Mouse (Mus musculus): ENCODE results near the gene Gcnt2.

Gcnt2 gene

DNA sequence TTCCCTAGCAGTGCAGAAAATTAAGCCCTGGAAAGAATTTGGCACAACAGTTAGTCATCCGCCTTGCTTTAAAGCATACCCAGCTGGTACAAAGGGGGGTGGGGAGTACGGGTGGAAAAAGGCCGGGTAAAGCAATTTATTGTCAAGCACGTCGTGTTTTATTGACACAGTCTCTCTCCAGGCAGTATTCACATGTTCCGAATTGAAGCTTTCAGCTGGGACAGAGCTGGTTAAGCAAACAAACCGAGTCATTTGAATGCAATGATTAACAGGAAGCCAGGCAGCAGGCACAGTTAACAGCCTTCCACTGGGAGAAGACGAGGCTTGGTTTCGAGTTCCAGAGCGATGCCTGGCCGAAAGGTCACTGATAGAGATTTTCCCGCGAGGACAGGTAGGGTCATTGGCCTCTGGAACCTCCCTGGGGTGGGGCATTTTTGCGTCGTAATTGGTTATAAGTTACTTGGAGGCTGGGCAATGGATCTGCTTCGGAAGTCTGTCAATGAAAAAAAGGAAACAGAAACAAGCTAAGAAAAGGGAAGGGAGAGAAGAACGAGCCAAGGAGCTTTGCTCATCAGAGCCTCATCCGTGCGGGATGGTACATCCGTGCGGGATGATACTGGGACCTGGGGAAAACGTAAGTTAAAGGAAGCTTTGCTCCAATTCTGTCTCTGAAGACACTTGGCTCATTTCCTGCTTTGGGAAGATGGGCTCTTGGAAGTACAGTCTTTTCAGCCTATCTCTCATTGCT, at the start of gene Gcnt2:
Gene Gcnt2, plus strand, starts transcription at position 103 of the 748 bp plus-strand sequence.
- in situ Hi-C loops (cut with MboI, MseI): no loop called here

DNA sequence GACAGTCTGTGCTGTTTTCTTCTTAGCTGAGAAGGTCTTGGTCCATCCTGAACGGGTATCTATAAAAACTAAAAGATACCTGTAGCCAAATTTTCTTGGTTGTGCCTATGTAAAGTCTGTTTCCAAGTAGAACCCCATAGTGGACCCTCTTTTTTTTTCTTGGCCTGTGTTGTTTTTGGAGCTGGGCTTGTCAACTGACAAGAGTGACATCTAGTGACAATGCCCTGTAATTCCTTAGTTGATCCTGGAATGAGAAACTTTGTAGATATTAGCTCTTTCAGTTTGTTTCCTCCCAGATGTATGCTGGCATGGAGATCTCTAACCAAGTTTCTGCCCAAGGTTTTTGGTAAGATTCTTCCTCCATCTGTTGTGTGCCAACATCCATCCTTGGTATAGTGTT, 38.9 kb upstream of the Gcnt2 start:
- in situ Hi-C loops (cut with MboI, MseI): no loop called here

DNA sequence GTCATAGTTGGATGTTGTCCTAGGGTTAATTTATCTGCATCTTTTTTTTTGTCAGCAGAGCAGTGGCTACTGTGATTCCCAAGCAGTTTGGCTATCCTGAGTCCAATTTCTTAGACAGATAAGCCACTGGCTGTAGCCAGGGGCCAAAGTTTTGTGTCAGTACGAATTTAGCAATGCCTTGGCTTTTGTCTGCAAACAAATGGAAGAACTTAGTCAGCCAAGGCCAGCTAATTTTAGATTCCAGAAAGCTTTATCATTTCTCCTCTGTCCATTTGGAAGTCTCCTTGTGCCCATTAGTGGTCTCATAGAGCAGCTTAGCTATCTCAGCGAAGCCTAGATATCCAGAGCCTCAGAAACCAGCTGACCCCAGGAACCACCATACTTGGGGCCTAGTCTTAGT, 37.6 kb upstream of the Gcnt2 start:
- in situ Hi-C loops (cut with MboI, MseI): no loop called here

DNA sequence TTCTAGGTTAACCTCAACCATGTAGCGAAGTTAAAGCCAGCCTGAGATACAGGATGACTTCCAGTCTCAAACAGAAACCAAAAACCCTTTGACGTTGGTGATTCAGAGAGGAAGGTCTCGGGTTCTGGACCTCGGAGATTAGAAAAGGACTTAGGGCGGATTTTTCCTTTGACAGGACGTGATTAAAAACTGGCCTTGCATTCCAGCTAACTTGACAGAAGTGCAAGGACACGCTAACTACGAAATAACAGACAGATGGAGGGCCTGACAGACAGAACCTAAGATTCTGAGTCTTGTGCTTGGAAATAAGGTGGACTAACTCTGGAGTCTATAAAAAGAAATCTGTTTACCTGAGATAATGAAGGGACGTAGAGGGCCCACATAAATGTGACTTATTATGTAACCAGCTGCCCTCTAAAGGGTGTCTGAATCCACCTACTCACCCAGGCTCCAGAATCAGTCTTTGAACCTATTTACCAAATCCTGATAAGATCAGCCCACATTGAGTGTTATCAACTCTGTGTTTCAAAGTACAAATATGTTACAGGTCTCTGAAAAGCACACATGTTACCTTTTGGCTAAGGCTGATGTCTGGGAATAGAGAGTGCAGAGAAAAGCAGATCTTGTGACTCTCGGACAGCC, 18.3 kb upstream of the Gcnt2 start:
- in situ Hi-C loops (cut with MboI, MseI): loop anchor here (5.0 to 10.0 kb wide), 3 partner anchors 134 to 396 kb away; partner anchors contain the start of gene Mak

DNA sequence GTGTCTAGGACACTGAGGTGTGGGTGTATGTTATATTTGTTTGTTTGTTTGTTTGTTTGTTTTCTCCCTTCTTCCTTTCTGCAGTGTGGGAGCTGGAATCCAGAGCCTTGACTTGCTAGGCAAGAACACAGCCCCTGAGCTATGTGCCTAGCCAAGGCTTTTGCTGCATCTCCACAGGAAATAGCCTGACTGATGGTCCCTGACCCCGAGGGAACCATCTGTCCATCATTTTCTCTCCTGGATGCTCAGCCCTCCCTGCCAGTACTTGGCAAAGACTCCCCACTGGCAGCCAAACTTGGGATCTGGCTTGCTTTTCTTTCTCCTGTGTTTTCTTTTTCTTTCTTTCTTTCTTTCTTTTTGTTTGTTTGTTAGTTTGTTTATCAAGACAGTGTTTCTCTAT, 17.4 kb upstream of the Gcnt2 start:
- in situ Hi-C loops (cut with MboI, MseI): loop anchor here (5.0 to 10.0 kb wide), 3 partner anchors 133 to 395 kb away; partner anchors contain the start of gene Mak

DNA sequence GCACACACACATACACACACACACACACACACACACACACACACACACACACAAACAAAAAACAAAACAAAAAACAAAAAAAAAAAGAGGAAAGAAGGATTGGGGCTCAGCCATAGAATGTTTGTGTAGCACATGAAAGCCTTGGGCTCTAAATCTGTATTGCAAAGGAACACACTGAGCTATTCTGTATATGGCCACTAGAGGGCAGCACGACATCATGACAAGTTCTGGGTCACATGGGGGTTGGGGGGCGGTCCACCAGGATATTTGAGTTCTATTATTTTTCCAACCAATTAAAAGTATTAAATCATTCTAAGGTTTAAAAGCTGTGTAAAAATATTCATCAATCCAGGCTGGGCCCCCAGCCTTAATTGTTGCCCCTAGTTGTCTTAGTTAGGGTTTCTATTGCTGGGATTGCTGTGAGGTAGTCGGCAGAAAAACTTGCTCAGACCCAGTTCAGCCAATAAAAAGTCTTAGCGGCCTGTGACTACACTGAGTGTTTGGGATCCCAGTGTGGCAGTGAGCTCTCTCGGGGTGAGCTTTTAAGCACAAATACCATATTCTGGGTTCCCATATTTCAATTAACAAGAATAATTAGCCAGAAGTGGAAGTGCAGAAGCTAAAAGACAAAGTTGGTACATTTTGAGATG, 16.0 kb upstream of the Gcnt2 start:
- in situ Hi-C loops (cut with MboI, MseI): loop anchor here (5.0 to 10.0 kb wide), 3 partner anchors 131 to 394 kb away; partner anchors contain the start of gene Mak

DNA sequence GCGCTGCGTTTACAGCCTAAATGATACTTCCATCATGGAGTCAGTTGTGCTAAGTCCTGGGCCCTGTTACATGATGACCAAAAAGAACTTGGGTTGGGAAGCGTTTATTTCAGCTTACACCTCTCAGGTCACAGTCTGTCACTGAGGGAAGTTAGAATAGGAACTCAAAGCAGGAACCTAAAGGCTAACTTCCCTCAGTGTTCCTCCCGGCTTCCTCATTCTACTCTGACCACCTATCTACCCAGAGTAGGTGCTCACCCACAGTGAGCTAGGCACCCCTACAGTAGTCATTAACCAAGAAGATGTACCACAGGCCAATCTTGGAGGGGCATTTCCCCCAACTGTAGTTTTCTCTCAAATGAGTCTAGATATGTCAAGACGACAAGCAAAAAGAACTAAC, 15.4 kb upstream of the Gcnt2 start:
- in situ Hi-C loops (cut with MboI, MseI): loop anchor here (5.0 to 10.0 kb wide), 3 partner anchors 131 to 393 kb away; partner anchors contain the start of gene Mak

DNA sequence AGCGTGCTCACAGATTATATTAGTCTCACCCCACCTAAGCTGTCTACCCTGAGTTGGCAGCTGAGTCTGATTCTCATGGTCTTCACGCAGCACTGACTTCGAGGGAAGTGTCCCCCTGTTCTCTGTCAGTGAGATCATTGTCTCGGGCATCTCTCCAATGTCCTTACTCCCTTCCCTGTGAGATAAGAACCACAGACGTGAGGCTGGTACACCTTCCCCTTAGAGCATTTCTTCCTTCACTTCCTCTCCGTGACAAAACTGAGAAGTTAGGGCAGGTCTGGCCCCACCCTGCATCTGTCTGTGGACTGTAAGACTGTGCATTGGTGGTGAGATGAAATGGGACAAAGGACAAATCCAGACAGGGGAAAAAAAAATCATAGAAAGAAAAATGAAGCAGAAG, 13.6 kb upstream of the Gcnt2 start:
- in situ Hi-C loops (cut with MboI, MseI): loop anchor here (10.0 kb wide), 2 partner anchors 129 to 229 kb away; partner anchors contain the start of gene Mak

DNA sequence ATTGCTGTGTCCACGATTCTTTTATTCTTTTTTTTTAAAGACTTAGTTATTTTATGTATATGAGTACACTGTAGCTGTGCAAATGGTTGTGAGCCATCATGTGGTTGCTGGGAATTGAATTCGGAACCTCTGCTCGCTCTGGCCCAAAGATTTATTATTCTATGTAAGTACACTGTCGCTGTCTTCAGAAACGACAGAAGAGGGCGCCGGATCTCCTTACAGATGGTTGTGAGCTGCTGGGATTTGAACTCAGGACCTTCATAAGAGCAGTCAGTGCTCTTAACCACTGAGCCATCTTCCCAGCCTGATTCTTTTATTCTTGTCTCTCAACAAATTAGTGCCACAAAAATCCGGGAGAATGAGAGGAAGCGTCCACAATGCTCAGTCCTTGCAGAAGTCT, 13.2 kb upstream of the Gcnt2 start:
- in situ Hi-C loops (cut with MboI, MseI): loop anchor here (10.0 kb wide), 2 partner anchors 128 to 228 kb away; partner anchors contain the start of gene Mak

DNA sequence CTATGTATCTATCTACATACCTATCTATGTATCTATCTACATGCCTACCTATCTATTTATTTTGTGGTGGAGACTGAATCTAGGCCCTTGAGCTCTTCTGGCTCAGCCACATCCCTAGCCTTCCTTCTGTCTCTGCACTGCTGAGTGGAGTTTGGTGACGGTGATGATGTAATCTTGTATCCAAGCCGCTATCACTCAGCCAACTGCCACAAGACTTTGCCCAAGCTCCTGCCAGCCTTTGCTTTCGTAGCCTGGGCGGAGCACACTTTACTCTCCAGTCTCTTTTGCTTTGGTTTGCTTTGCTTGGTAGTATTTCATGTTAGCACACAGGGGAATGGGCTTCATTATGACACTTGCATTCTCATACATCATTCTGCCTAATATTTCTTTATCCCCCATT, 11.7 kb upstream of the Gcnt2 start:
- in situ Hi-C loops (cut with MboI, MseI): loop anchor here (10.0 kb wide), 2 partner anchors 127 to 227 kb away; partner anchors contain the start of gene Mak

DNA sequence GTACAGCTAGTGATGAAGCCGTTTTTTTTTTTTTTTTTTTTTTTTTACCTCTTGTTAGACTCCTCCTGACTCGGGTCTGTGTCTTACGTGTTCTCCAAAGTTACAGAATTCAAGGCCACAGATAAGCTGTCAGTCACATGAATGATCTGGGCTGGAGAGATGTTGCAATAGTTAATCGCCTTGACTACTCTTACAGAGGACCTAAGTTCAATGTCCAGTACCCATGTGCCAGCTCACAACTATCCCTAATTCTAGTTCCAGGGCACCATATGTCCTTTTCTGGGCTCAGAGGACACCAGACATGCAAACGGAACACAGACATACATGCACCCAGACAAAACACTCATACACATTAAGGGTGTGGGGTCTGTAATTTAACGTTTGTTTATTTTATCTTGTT, 8.9 kb upstream of the Gcnt2 start:
- in situ Hi-C loops (cut with MboI, MseI): no loop called here

DNA sequence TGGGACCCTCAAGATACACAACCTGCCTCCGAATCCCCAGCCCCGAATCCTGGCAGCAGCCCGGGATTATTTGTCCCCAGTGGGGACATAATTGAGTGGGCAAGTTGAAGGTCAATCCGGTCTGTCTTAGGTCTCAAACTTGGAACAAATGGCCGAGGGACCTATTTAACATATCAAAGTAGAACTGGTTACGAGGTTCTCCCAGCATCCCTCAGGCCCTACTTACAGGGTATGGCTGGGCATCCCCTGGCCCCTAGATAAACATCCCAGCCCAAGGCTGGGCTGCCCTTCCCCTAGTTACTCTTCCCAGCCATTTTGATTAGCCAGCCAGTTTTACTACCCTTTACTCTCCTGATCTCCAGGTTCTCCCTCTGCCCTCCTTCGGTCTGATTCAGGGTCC, 8.3 kb upstream of the Gcnt2 start:
- in situ Hi-C loops (cut with MboI, MseI): no loop called here

DNA sequence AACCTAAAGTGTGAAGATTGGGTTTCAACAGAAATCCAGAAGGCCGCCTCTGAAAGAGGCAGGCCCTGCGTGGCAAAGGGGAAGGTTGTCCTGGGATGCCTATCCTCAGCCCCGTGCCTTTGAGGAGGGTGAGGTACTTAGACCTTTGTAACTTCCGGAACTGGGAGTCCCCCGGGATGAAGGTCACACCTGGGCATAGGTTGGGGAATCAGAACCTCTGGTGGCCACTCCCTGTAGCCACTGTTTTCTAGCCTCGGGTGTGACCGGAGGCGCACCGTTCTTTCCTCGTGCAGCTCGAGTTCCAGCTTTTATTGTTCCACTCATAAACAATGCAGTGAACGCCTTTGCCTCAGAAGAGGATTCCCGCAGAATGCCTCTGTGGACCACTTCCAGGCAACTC, 7.6 kb upstream of the Gcnt2 start:
- in situ Hi-C loops (cut with MboI, MseI): no loop called here

DNA sequence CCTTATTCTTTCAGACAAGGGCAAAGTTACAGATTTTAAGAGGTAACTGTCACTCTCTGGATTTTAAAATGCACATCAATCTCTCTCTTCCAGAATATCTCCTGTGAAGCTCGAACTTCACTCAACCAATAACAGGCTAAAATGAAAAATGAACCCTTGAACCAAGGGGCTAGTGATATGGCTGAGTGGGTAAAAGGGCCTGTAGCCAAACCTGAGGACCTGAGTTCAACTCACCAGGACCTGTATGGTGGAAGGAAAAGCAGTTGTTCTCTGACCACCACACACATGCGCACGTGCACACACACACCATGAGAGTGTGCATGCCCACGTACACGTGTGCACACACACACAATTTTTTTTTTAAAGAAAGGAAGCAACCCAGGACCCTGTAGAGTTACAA, 6.8 kb upstream of the Gcnt2 start:
- in situ Hi-C loops (cut with MboI, MseI): no loop called here

DNA sequence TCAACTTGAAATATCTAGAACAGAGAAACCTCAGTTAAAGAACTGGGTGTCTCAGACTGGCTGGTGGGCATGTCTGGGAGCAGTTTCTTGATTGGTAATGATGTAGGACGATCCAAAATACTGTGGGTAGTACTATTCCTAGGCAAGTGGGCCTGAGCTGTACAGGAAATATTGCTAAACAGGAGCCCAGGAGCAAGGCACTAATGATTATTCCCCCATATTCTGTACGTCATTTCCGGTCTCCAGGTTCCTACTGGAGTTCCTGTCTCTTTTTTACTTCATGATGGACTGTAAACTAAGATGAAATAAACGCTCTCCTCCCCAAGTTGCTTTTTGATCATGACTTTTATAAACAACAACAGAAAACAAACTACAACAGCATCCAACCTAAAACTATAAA, 5.7 kb upstream of the Gcnt2 start:
- in situ Hi-C loops (cut with MboI, MseI): no loop called here

DNA sequence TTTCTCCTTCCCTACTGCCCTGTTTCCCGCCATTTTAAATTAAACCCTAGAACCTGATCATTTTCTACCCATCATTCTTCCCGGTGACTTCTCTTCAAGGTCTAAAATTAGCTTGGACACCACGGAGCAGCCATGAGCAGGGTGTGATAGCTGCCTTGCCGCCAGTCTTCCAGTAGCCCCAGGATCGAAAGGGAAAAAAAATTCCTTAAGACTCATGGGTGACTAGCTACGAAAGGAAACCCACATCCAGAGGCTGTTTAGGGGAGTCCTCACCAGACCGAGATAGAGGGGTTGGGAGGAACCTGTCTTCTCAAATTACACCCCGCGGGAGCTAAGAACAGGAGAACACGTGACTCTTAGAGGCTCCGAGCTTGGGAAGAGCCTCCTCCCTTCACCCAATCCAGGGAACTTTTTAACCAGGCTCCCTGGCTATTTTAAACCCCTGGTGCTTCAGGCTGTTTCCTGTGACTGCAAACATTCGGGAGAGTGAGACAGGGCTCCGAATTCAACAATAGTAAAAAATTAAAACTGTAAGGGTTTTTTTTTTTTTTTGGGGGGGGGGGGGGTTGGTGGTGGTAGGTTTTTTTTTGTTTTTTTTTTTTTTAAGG, 5.0 kb upstream of the Gcnt2 start:
- in situ Hi-C loops (cut with MboI, MseI): no loop called here

DNA sequence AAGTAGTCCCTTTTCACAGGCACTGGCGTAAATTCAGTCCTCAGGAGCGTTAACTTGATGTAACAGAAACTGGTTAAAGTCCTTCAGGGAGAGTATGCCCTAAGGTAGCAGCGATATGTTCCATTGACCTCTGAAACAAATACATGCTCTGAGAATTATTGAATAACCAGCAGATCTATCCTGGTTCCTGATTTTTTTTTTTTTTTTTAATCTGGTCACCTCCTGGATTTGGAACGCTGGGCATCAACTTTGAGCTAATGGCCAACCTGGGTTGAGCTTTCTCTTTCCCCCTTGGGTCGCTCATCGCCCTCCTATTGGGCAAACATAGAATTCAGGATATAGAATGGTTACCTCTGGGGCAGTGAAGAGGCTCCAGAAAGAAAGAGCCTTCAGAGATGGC, 4.3 kb upstream of the Gcnt2 start:
- in situ Hi-C loops (cut with MboI, MseI): no loop called here

DNA sequence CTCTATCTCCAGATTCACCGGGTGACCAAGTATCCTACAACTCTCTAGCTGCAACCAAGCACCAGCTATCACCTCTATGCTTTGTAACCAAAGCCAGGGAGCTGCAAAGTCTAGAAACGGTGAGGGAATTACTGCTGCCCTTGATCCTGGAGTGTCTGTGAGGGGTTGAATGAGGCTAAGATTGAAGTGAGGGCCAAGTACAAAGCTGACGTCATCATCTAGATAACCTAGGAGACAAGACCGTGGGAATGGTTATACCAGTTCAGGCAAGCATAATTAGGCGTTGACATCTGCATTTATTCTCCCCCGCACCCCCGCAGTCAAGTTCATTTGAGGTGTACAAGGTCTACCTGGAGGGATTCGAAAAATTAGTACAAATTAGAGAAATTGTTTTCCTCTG, 2.8 kb upstream of the Gcnt2 start:
- in situ Hi-C loops (cut with MboI, MseI): no loop called here

DNA sequence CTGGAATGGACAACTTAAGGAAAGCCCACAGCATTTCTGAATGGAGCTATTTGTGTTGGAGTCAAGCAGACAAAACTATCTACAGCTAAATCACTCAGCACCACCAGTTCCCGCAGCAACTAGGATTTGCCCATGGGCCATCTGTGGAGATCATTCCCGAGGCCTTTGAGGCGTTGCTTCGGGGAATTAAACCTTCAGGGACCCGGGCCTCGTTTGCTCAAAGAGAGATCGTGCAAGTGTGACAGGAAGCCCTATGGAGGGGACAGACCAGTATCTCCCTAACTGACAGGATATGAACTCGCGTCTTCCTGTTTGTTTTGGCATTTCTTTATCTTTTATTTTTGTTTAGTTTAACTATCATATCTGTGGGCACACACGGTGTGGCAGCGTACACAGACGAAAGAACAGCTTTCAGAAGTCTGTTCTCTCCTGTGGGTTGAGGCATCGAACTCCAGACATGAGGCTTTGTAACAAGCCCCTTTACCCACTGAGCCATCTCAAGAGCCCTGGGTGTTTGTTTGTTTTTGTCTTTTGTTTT, 2.2 kb upstream of the Gcnt2 start:
- in situ Hi-C loops (cut with MboI, MseI): no loop called here

DNA sequence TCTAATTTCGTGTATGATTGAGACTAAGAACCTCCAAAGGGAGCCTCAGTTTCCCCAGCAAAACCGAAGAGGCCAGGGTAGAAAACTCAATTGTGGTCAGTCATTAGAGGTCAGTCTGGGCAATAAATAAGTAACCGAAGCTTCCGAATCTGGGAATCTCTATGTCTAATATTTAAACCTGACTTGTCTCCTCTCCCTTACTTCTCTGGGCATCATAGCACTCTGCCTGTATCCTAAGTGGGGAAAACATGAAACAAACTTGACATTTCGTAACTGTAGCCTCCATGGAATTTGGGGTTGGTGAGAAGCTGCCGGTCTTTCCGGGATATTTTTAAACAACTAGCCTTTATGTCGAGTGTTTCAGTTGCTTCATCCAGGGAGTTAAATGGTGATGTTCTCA, 329 bp upstream of the Gcnt2 start:
- in situ Hi-C loops (cut with MboI, MseI): no loop called here

DNA sequence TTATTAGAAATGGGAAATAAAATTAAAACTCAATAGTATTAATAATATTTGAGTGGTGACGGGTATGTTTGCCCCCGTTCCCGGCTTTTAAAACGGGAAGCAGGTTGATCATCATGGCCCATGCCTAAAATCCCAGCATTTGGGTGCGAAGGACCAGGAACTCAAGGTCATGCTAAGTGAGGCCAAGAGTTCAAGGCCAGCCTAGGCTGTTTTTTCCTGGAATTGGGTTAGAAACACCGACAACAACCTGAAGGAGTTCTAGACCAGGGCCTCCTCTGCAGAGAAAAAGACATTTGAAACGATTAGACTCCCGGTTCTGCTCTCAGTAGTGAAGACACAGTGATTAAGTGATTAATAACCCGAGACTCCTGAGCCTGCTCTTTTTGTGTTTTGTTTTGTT, 3.5 kb downstream of the Gcnt2 start:
- in situ Hi-C loops (cut with MboI, MseI): no loop called here
